Mouse (Mus musculus) myocyte (in vitro differentiated cells): Measurements from ENCODE around the gene Sirt6. TPM values are rescaled to one million over a fixed set of nuclear protein-coding genes. Genes with fewer than 3 reads are reported as not detected.
A peak's percentile ranks its signal among the peaks of the same experiment; 100 is the strongest.
"Not testable (repeated sequence)": the region's sequence is repeated elsewhere in the genome, so short reads cannot be mapped to it uniquely, and the experiment has no call there.

ENCODE experiments used
- H3K27me3 ChIP-seq: one replicate; pipeline ENCODE4 v1.6.1; 2011; ENCODE audit not compliant: control insufficient read depth, insufficient read depth, insufficient read length
- H3K36me3 ChIP-seq: one replicate; pipeline ENCODE4 v1.6.1; 2011; ENCODE audit not compliant: control insufficient read depth, insufficient read depth
- H3K4me2 ChIP-seq: one replicate; pipeline ENCODE4 v1.6.1; 2011; ENCODE audit warnings: low read depth, control low read depth
- H3K4me3 ChIP-seq: one replicate; pipeline ENCODE4 v1.5.1; 2011; ENCODE audit warnings: mild to moderate bottlenecking, control low read depth, moderate library complexity
- H3K79me2 ChIP-seq: one replicate; pipeline ENCODE4 v1.6.1; 2011; ENCODE audit not compliant: control insufficient read depth, insufficient read depth
- H3ac ChIP-seq: one replicate; pipeline ENCODE4 v1.6.1; 2011; ENCODE audit not compliant: control insufficient read depth, insufficient read length
- CEBPB ChIP-seq: IDR thresholded peaks from 2 replicates; pipeline ENCODE4 v1.6.1; 2011; ENCODE audit warnings: mild to moderate bottlenecking, moderate library complexity; ENCODE audit not compliant: poor library complexity, insufficient read depth, severe bottlenecking
- E2F4 ChIP-seq: IDR thresholded peaks from one replicate; pipeline ENCODE4 v1.6.1; 2011; ENCODE audit warnings: mild to moderate bottlenecking, control low read depth, moderate library complexity; ENCODE audit not compliant: insufficient read depth
- MAX ChIP-seq: IDR thresholded peaks from one replicate; pipeline ENCODE4 v1.6.1; 2011; ENCODE audit warnings: low read depth, mild to moderate bottlenecking, control low read depth
- MYOD1 ChIP-seq, 3 experiments: IDR thresholded peaks; one replicate each; pipeline ENCODE4 v1.6.1; 2011; ENCODE audit warnings: control low read depth in 2 of 3, low read depth in 2 of 3, mild to moderate bottlenecking in 2 of 3, moderate library complexity in 1 of 3; ENCODE audit not compliant: insufficient read length in 2 of 3, control insufficient read depth in 1 of 3
- MYOG ChIP-seq, 3 experiments: IDR thresholded peaks; one replicate each; pipeline ENCODE4 v1.6.1; 2011; ENCODE audit warnings: control low read depth in 2 of 3, low read depth in 2 of 3, mild to moderate bottlenecking in 2 of 3; ENCODE audit not compliant: insufficient read length in 2 of 3, control insufficient read depth in 1 of 3, insufficient read depth in 1 of 3
- POLR2A ChIP-seq: IDR thresholded peaks from one replicate; pipeline ENCODE4 v1.6.1; 2011; ENCODE audit warnings: low read depth, mild to moderate bottlenecking, control low read depth, moderate library complexity; ENCODE audit not compliant: insufficient read length
- POLR2AphosphoS2 ChIP-seq: IDR thresholded peaks from one replicate; pipeline ENCODE4 v1.6.1; 2011; ENCODE audit warnings: low read depth, control low read depth; ENCODE audit not compliant: insufficient read length
- REST ChIP-seq: IDR thresholded peaks from one replicate; pipeline ENCODE4 v1.6.1; 2011; ENCODE audit warnings: mild to moderate bottlenecking, control low read depth, moderate library complexity; ENCODE audit not compliant: insufficient read depth, insufficient read length
- SRF ChIP-seq: IDR thresholded peaks from one replicate; pipeline ENCODE4 v1.6.1; 2011; ENCODE audit warnings: low read depth; ENCODE audit not compliant: control insufficient read depth, insufficient read length
- TCF12 ChIP-seq: IDR thresholded peaks from one replicate; pipeline ENCODE4 v1.6.1; 2011; ENCODE audit warnings: mild to moderate bottlenecking, control low read depth; ENCODE audit not compliant: poor library complexity, insufficient read depth, severe bottlenecking
- TCF3 ChIP-seq: IDR thresholded peaks from one replicate; pipeline ENCODE4 v1.6.1; 2011; ENCODE audit warnings: low read depth, control low read depth; ENCODE audit not compliant: insufficient read length
- USF1 ChIP-seq: IDR thresholded peaks from one replicate; pipeline ENCODE4 v1.6.1; 2011; ENCODE audit warnings: low read depth, mild to moderate bottlenecking, control low read depth, moderate library complexity
- polyA plus RNA-seq: library from polyadenylated mRNA; unstranded; fragments of >200 nt; fragmentation: generic; extraction: Trizol; gene quantifications from one replicate; pipeline ENCODE4 v1.2.1, GENCODE M21; 2012; ENCODE audit warnings: missing spikeins

Gene Sirt6
- 28.0 TPM for polyA plus RNA-seq

DNA sequence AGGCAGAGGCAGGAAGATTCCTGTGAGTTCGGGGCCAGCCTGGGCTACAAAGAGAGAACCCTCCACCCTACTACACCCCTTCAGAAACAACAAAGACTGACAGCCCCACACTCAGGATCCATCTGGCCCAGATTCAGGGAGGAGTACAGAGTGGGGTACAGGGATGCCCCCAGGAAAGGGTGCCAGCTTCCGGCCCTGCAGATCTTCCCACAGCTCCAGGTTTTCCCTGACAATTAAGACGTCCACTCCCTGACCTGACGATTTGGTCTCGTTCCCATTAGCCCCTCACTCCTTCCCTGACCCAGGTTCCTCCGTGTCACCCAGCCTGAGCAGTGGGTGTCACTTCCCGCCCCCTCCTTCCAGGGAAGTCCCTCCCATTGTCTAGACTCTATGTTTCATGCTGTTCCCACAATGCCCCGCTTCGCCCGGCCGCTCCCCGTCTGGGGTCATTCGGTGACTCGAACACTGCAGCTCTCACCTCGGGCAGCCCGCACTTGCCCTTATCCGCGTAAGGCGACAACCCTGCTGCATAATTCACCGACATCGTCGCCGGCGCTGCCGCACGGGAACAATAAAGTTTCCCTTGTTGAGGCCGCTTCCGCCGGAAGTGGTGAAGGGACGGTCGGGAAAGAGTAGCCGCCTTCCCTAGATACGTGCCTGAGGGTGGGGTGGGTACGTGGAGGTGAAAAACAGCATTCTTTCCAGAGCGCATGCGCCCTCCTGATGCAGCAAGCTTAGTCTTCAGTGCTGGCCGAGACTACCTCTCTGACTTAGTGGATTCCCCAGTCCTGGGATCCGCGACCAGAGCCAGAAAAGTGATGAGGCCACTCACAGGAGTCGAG, at the start of gene Sirt6:
Gene Sirt6, minus strand, starts transcription at position 804 of the 842 bp plus-strand sequence.
- Histone ChIP-seq H3K27me3 (no peaks in the 10 kb centered on the region), H3K36me3 (no peaks in the 10 kb centered on the region), H3K4me3 (peak within 1 kb of the TSS; percentile 84), H3K79me2 (peaks cover 8% of the 10 kb centered on the region), H3K4me2 (peak within 1 kb of the TSS; percentile 98), H3ac (peak within 1 kb of the TSS; percentile 37)
- TF ChIP-seq POLR2A (peak; percentile 81), USF1 (no peak), MAX (no peak), TCF12 (no peak), REST (no peak), CEBPB (no peak), MYOD1 (IDR thresholded peaks at IDR 0.05; ENCODE audit: control insufficient read depth in 1 of 3, insufficient read length in 2 of 3, low read depth in 2 of 3) (no peak), POLR2AphosphoS2 (peak; percentile 85), TCF3 (no peak), MYOG (IDR thresholded peaks at IDR 0.05; ENCODE audit: control insufficient read depth in 1 of 3, insufficient read depth in 1 of 3, insufficient read length in 2 of 3, low read depth in 2 of 3) (no peak), E2F4 (no peak), SRF (no peak)

DNA sequence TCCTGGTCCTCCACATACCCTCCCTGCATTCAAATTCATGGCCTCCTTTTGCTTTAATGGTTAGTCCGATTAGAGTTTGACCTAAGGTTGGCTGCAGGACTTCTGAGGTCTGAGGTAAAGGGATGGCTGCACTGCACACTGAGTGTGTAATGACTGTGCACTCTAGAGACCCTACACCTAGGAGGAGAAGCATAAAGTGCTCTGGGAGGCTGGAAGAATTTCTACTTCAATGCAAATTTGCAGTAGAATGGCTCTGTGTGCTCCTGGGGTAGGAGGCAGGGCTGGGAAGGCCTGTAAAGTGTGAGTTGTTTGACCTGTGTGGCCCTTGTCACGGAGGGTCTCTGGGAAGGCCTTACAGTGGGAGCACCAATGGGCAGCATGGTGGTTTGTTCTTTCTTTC, 28.6 kb upstream of the Sirt6 start:
- no peak for TF ChIP-seq TCF3
- TF ChIP-seq MAX, result no peak
- TF ChIP-seq E2F4, result no peak
- TF ChIP-seq REST, result no peak
- no peak for TF ChIP-seq MYOD1 (IDR thresholded peaks at IDR 0.05; ENCODE audit: control insufficient read depth in 1 of 3, insufficient read length in 2 of 3, low read depth in 2 of 3)
- Histone ChIP-seq H3K79me2 (peaks cover 14% of the 10 kb centered on the region), H3K36me3 (peaks cover 4% of the 10 kb centered on the region), H3K4me2 (no peak overlapping the region), H3ac (no peak overlapping the region), H3K4me3 (no peak overlapping the region), H3K27me3 (no peaks in the 10 kb centered on the region)

DNA sequence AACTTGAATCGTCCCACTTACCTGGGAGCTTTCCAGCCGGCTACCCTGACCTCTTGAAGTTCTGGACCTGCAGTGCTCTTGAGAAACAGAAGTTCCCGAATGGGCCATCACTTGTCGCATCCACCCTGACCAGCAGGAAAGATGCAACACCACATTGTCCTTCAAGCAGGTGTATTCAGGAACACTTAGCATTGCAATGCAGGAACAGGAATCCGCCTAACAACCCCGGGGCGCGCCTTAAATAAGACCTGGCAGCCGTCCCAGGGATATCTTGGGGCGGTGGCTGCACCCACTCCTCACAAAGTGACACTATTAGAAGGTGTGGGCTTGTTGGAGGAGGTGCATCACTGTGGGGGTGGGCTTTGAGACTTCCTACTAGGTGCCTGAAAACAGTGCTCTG, 27.6 kb upstream of the Sirt6 start:
- Histone ChIP-seq H3K27me3 (no peaks in the 10 kb centered on the region), H3K4me2 (no peak overlapping the region), H3K79me2 (peaks cover 15% of the 10 kb centered on the region), H3K36me3 (peaks cover 4% of the 10 kb centered on the region), H3ac (no peak overlapping the region), H3K4me3 (no peak overlapping the region)
- TF ChIP-seq POLR2AphosphoS2 (no peak), E2F4 (no peak), SRF (no peak), TCF3 (no peak), TCF12 (no peak), CEBPB (no peak)

DNA sequence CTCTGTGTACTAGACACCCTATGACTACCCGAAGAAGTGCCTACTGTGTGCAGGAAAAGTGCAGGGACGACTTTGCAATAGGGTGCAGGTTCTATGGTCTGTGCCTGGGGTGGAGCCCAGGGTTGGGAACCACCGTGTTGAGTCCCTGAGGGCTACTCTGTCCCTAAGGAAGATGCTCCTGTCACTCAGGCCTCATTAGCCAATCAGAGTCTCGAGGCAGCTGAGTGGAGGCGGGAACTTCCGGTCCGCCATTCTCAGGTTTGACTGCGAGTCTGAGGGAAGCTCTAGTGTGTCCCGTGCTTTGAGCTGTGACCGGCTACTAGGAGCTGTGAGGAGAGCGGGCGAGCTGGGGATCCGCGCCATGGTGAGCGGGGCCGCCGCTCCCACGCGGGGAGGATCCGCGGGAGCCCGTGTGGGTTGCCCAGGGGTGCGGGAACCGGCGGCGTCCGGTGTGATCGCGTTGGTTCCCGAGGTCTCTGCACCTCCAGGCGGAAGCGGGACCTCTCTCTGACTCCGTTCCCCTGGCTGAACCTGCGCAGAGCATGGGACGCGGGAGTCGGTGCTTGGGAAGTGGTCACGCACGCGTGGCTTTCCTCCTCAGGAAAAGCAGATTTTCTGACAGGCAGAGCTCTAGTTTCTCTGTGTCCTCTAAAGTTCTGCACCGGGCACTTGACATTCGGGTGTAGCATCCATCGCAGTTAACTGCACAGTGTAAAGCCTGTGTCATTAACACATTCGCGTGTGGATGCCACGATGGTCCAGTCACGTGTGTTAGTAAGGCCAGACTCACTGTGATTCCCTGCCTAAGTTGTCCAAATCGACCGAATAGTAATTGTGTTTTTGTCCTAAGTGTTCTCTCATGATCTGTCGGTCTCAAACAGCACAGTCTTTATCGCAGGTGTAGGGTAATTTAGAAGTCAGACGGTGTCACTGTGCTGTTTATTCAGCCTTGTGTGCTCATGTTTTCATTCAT, 21.5 kb upstream of the Sirt6 start, which contains the start of gene Gm10778:
Gene Gm10778, plus strand, starts transcription at position 257 of the 973 bp plus-strand sequence.
- not testable (repeated sequence) for H3K27me3 ChIP-seq, H3K36me3 ChIP-seq, H3ac ChIP-seq
- Histone ChIP-seq H3K4me2 (peak within 1 kb of the TSS; percentile 97), H3K4me3 (peak within 1 kb of the TSS; percentile 30), H3K79me2 (peaks cover 19% of the 10 kb centered on the region)

DNA sequence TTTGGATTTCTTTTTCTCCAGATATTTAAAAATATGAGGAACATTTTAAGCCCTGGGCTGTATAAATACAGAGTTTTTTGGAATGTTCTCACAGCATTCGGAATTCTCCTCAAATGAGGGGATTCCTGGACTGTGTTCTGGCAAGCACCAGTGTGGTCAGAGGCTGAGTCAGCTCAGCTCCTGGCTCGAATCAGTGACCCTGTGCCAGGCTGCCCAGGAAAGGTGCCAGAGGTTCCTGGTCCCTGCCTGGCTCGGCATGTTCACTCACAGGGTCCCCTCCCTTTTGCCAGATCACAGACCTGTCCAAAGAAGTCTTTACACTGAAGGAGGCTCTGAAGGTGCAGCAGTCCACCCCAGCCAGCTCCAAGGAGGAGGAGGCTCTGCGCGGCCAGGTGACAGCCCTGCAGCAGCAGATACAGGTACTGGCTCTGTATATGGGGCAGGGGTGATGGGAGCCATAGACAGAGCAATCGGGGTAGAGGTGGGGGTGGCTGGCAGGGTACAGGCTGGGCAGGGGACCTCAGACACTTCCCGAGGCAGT, 18.5 kb upstream of the Sirt6 start:
- Histone ChIP-seq H3K79me2 (peaks cover 11% of the 10 kb centered on the region), H3K4me3 (no peak overlapping the region), H3K4me2 (no peak overlapping the region), H3K36me3 (no peaks in the 10 kb centered on the region), H3ac (no peak overlapping the region), H3K27me3 (no peaks in the 10 kb centered on the region)
- no peak for TF ChIP-seq POLR2AphosphoS2
- no peak for TF ChIP-seq MAX
